Comparison of ENCODE assay signal across 21 mouse cellular contexts in genomic region chr7:49700024-49700390, GRCm38 (mm10). TPM values are rescaled to one million over a fixed set of nuclear protein-coding genes. Genes with fewer than 3 reads are reported as not detected.
DNase-seq lines count a peak whose midpoint lies in the region; ATAC-seq and TF ChIP-seq lines count a peak whose summit lies in the region.
"Had no signal": no experiment of that assay in that cellular context is flagged by ENCODE, and none has a peak within 500 bp of the region (broad histone marks: within the 10 kb centered on the region; RNA-seq: fewer than 3 reads in every experiment).

No protein-coding gene starts in this region.

- H3K27ac ChIP-seq in forebrain, embryonic 10.5 days: peak overlapping the region; percentile 32; the same call in 1 of the 2 replicates
- no peak overlapping the region for H3K27ac ChIP-seq in forebrain, embryonic 15.5 days (replicated peaks)
- peak overlapping the region; percentile 64 for H3K27ac ChIP-seq in hindbrain, embryonic 10.5 days
- no peak overlapping the region for H3K27ac ChIP-seq in hindbrain, embryonic 11.5 days (ENCODE audit: low read depth, low read length)
- H3K27ac ChIP-seq in midbrain, embryonic 11.5 days (ENCODE audit: low read depth, low read length): no peak overlapping the region
- no peak overlapping the region for H3K27ac ChIP-seq in midbrain, postnatal 0 days (ENCODE audit: low read depth, low read length)
- no peak overlapping the region for H3K27ac ChIP-seq in midbrain, embryonic 13.5 days
- H3K27ac ChIP-seq: embryonic facial prominence, embryonic 13.5 days; heart, embryonic 10.5 days had no signal

- H3K4me2 ChIP-seq in forebrain, embryonic 15.5 days (replicated peaks): no peak overlapping the region
- no peak overlapping the region for H3K4me2 ChIP-seq in hindbrain, embryonic 11.5 days (replicated peaks; ENCODE audit: low read depth, low read length)
- H3K4me2 ChIP-seq in midbrain, embryonic 11.5 days: no peak overlapping the region
- no peak overlapping the region for H3K4me2 ChIP-seq in midbrain, postnatal 0 days (ENCODE audit: low read depth, low read length, poor library complexity, severe bottlenecking)
- peak overlapping the region; percentile 20; the same call in 1 of the 2 replicates for H3K4me2 ChIP-seq in midbrain, embryonic 13.5 days (replicated peaks)
- H3K4me2 ChIP-seq: embryonic facial prominence, embryonic 13.5 days had no signal

- 29% methylated on average over 15 of the region's 15 CpGs for WGBS in forebrain, embryonic 10.5 days
- WGBS in forebrain, embryonic 15.5 days: 23% methylated on average over 15 of the region's 15 CpGs
- WGBS in hindbrain, embryonic 10.5 days: 44% methylated on average over 15 of the region's 15 CpGs
- WGBS in hindbrain, embryonic 11.5 days: 37% methylated on average over 15 of the region's 15 CpGs
- 34% methylated on average over 15 of the region's 15 CpGs for WGBS in midbrain, embryonic 11.5 days
- WGBS in midbrain, postnatal 0 days: 38% methylated on average over 15 of the region's 15 CpGs
- 21% methylated on average over 15 of the region's 15 CpGs for WGBS in midbrain, embryonic 13.5 days

- ATAC-seq in forebrain, embryonic 15.5 days (replicated peaks): no peak
- ATAC-seq in hindbrain, embryonic 11.5 days (ENCODE audit: low FRiP score): no peak
- peak; percentile 20; the same call in 1 of the 2 replicates for ATAC-seq in midbrain, embryonic 11.5 days (ENCODE audit: low FRiP score)
- no peak for ATAC-seq in midbrain, postnatal 0 days (ENCODE audit: low FRiP score)
- peak; percentile 41 for ATAC-seq in midbrain, embryonic 13.5 days
- ATAC-seq: CD4-positive, CD25-positive, alpha-beta regulatory T cell, adult 4 months; inflammation-experienced regulatory T-cells, adult 6 months; intestine, postnatal 0 days had no signal

- DNase-seq in forebrain, embryonic 10.5 days (ENCODE audit: extremely low spot score, low spot score): no peak
- no peak for DNase-seq in hindbrain, embryonic 10.5 days (ENCODE audit: low spot score)
- no peak for DNase-seq in hindbrain, embryonic 11.5 days (ENCODE audit: low spot score)
- peak; percentile 93 for DNase-seq in midbrain, embryonic 11.5 days (ENCODE audit: low spot score, missing footprints)
- no peak for DNase-seq in midbrain, postnatal 0 days (ENCODE audit: low spot score)
- DNase-seq in embryo, embryonic 9.5 days (ENCODE audit: extremely low spot score): no peak
- DNase-seq: adrenal gland, postnatal 10 days; B cell, adult 2 months; cerebellum, adult 11 months; cerebellum, adult 9-10 months; gastrocnemius, postnatal 10 days; heart, adult 18-20 months; heart, postnatal 10 days had no signal

- peaks cover 88% of the 10 kb centered on the region for H3K4me1 ChIP-seq in forebrain, embryonic 10.5 days
- peaks cover 21% of the 10 kb centered on the region for H3K4me1 ChIP-seq in forebrain, embryonic 15.5 days
- H3K4me1 ChIP-seq in hindbrain, embryonic 10.5 days (replicated peaks): peaks cover 47% of the 10 kb centered on the region
- H3K4me1 ChIP-seq in hindbrain, embryonic 11.5 days (replicated peaks; ENCODE audit: control insufficient read depth, insufficient read depth, low read length): 0 out of 2 replicates have a peak, but pooled peaks cover 2% of the 10 kb centered on the region
- H3K4me1 ChIP-seq in midbrain, embryonic 11.5 days (ENCODE audit: control insufficient read depth, insufficient read depth, low read length): peaks cover 33% of the 10 kb centered on the region
- H3K4me1 ChIP-seq in midbrain, postnatal 0 days (ENCODE audit: insufficient read depth, low read length): no peaks in the 10 kb centered on the region
- H3K4me1 ChIP-seq in midbrain, embryonic 13.5 days (replicated peaks): peaks cover 37% of the 10 kb centered on the region
- H3K4me1 ChIP-seq: heart, embryonic 10.5 days had no signal

- peak overlapping the region; percentile 25; the same call in 1 of the 2 replicates for H3K4me3 ChIP-seq in forebrain, embryonic 10.5 days
- H3K4me3 ChIP-seq in forebrain, embryonic 15.5 days: no peak overlapping the region
- no peak overlapping the region for H3K4me3 ChIP-seq in hindbrain, embryonic 10.5 days
- H3K4me3 ChIP-seq in hindbrain, embryonic 11.5 days (ENCODE audit: low read depth, low read length): no peak overlapping the region
- no peak overlapping the region for H3K4me3 ChIP-seq in midbrain, embryonic 11.5 days (ENCODE audit: low read depth, low read length)
- H3K4me3 ChIP-seq in midbrain, postnatal 0 days (ENCODE audit: low read depth, low read length): no peak overlapping the region
- no peak overlapping the region for H3K4me3 ChIP-seq in midbrain, embryonic 13.5 days (replicated peaks)
- H3K4me3 ChIP-seq: embryonic facial prominence, embryonic 13.5 days; heart, embryonic 10.5 days had no signal

- H3K9ac ChIP-seq in forebrain, embryonic 15.5 days (replicated peaks): no peak overlapping the region
- no peak overlapping the region for H3K9ac ChIP-seq in hindbrain, embryonic 11.5 days (ENCODE audit: low read depth, low read length)
- H3K9ac ChIP-seq in midbrain, embryonic 11.5 days (ENCODE audit: low read length): no peak overlapping the region
- H3K9ac ChIP-seq in midbrain, postnatal 0 days (replicated peaks; ENCODE audit: low read length, poor library complexity, severe bottlenecking): no peak overlapping the region
- no peak overlapping the region for H3K9ac ChIP-seq in midbrain, embryonic 13.5 days (replicated peaks)
- H3K9ac ChIP-seq: embryonic facial prominence, embryonic 13.5 days had no signal

- H3K9me3 ChIP-seq in forebrain, embryonic 10.5 days: no peaks in the 10 kb centered on the region
- H3K9me3 ChIP-seq in forebrain, embryonic 15.5 days: no peaks in the 10 kb centered on the region
- H3K9me3 ChIP-seq in hindbrain, embryonic 10.5 days: no peaks in the 10 kb centered on the region
- H3K9me3 ChIP-seq in hindbrain, embryonic 11.5 days (ENCODE audit: control insufficient read depth, low read length): no peaks in the 10 kb centered on the region
- no peaks in the 10 kb centered on the region for H3K9me3 ChIP-seq in midbrain, embryonic 11.5 days (ENCODE audit: control insufficient read depth, low read length)
- no peaks in the 10 kb centered on the region for H3K9me3 ChIP-seq in midbrain, postnatal 0 days (ENCODE audit: low read length)
- no peaks in the 10 kb centered on the region for H3K9me3 ChIP-seq in midbrain, embryonic 13.5 days
- H3K9me3 ChIP-seq: embryonic facial prominence, embryonic 13.5 days; heart, embryonic 10.5 days had no signal

- H3K36me3 ChIP-seq in forebrain, embryonic 10.5 days (replicated peaks): no peaks in the 10 kb centered on the region
- H3K36me3 ChIP-seq in forebrain, embryonic 15.5 days: no peaks in the 10 kb centered on the region
- no peaks in the 10 kb centered on the region for H3K36me3 ChIP-seq in hindbrain, embryonic 10.5 days
- no peaks in the 10 kb centered on the region for H3K36me3 ChIP-seq in hindbrain, embryonic 11.5 days (ENCODE audit: control insufficient read depth, insufficient read depth, low read length)
- no peaks in the 10 kb centered on the region for H3K36me3 ChIP-seq in midbrain, embryonic 11.5 days (ENCODE audit: control insufficient read depth, insufficient read depth, low read length)
- H3K36me3 ChIP-seq in midbrain, postnatal 0 days (ENCODE audit: insufficient read depth, low read length): no peaks in the 10 kb centered on the region
- no peaks in the 10 kb centered on the region for H3K36me3 ChIP-seq in midbrain, embryonic 13.5 days
- H3K36me3 ChIP-seq: embryonic facial prominence, embryonic 13.5 days; G1E; heart, embryonic 10.5 days had no signal

- no peak for TF ChIP-seq CTCF in midbrain, postnatal 0 days (IDR thresholded peaks at IDR 0.05)

- H3K27me3 ChIP-seq in forebrain, embryonic 10.5 days (ENCODE audit: poor library complexity, severe bottlenecking): peaks cover 100% of the 10 kb centered on the region
- H3K27me3 ChIP-seq in forebrain, embryonic 15.5 days: peaks cover 64% of the 10 kb centered on the region
- H3K27me3 ChIP-seq in hindbrain, embryonic 10.5 days (ENCODE audit: insufficient read depth, poor library complexity, severe bottlenecking): peaks cover 100% of the 10 kb centered on the region
- H3K27me3 ChIP-seq in hindbrain, embryonic 11.5 days (ENCODE audit: control insufficient read depth, insufficient read depth, low read length): peaks cover 91% of the 10 kb centered on the region
- H3K27me3 ChIP-seq in midbrain, embryonic 11.5 days (ENCODE audit: control insufficient read depth, insufficient read depth, low read length): peaks cover 75% of the 10 kb centered on the region
- H3K27me3 ChIP-seq in midbrain, postnatal 0 days (ENCODE audit: insufficient read depth, low read length): peaks cover 45% of the 10 kb centered on the region
- peaks cover 97% of the 10 kb centered on the region for H3K27me3 ChIP-seq in midbrain, embryonic 13.5 days

RNA-seq across cellular contexts. Expression of gene Htatip2, which starts 58.9 kb away (rescaled TPM):
- polyA plus RNA-seq in forebrain, embryonic 10.5 days (2016; fragmentation: Nextera tagmentation; extraction: Ambion mirVana): 2.8 and 4.2 TPM in 2 replicates
- polyA plus RNA-seq in forebrain, embryonic 15.5 days (2015; fragmentation: Nextera tagmentation; extraction: Ambion mirVana): 1.5 and 2.2 TPM in 2 replicates
- 3.6 and 4.3 TPM in 2 replicates for polyA plus RNA-seq in hindbrain, embryonic 10.5 days (2016; fragmentation: Nextera tagmentation; extraction: Ambion mirVana)
- polyA plus RNA-seq in hindbrain, embryonic 11.5 days (2014; fragmentation: Nextera tagmentation; extraction: Ambion mirVana): 3.3 and 4.4 TPM in 2 replicates
- polyA plus RNA-seq in midbrain, embryonic 11.5 days (2014; fragmentation: Nextera tagmentation; extraction: Ambion mirVana): 11.1 and 12.1 TPM in 2 replicates
- 0.38 and 2.4 TPM in 2 replicates for total RNA-seq in midbrain, postnatal 0 days (2014; rRNA removed)
- polyA plus RNA-seq in midbrain, postnatal 0 days (2015; fragmentation: Nextera tagmentation; extraction: Ambion mirVana): 5.5 and 6.1 TPM in 2 replicates
- polyA plus RNA-seq in midbrain, embryonic 13.5 days (2015; fragmentation: Nextera tagmentation; extraction: Ambion mirVana): 3.5 and 4.5 TPM in 2 replicates

Comparison
In these comparisons a context has a peak if more than half of its experiments do, and no peak if none do; other contexts are left out.
1. H3K27ac ChIP-seq: peak in forebrain, embryonic 10.5 days (single experiment) and hindbrain, embryonic 10.5 days (single experiment); none in forebrain, embryonic 15.5 days (single experiment), hindbrain, embryonic 11.5 days (single experiment), midbrain, embryonic 11.5 days (single experiment), midbrain, postnatal 0 days (single experiment) and midbrain, embryonic 13.5 days (single experiment).
2. ATAC-seq: peak in midbrain, embryonic 11.5 days (single experiment) and midbrain, embryonic 13.5 days (single experiment); none in forebrain, embryonic 15.5 days (single experiment), hindbrain, embryonic 11.5 days (single experiment) and midbrain, postnatal 0 days (single experiment).